Mouse (Mus musculus) kidney, adult 2 months (tissue): ENCODE results near the gene Fam13a. TPM values are rescaled to one million over a fixed set of nuclear protein-coding genes. Genes with fewer than 3 reads are reported as not detected.

Experiments
- DNase-seq: peaks from one replicate; pipeline ENCODE4 v3.0.0; 2021
- H3K27ac ChIP-seq: fragments of 200-500 bp; 2 replicates; pipeline ENCODE4 v1.5.1; 2012; ENCODE audit warnings: low read depth, low read length, control low read depth, inconsistent platforms; ENCODE audit not compliant: insufficient read depth
- H3K27me3 ChIP-seq: fragments of 200-500 bp; replicated peaks from 2 replicates; pipeline ENCODE4 v1.6.1; 2012; ENCODE audit warnings: mild to moderate bottlenecking, moderate library complexity, low read length, inconsistent platforms; ENCODE audit not compliant: control insufficient read depth, insufficient read depth
- H3K36me3 ChIP-seq: fragments of 200-500 bp; 2 replicates; pipeline ENCODE4 v1.6.1; 2012; ENCODE audit warnings: mild to moderate bottlenecking, moderate library complexity, low read length, inconsistent platforms; ENCODE audit not compliant: control insufficient read depth, insufficient read depth
- H3K4me1 ChIP-seq: fragments of 200-500 bp; 2 replicates; pipeline ENCODE4 v1.6.1; 2011; ENCODE audit warnings: low read length; ENCODE audit not compliant: control insufficient read depth, insufficient read depth
- H3K4me3 ChIP-seq: fragments of 200-500 bp; 2 replicates; pipeline ENCODE4 v1.5.1; 2011; ENCODE audit warnings: mild to moderate bottlenecking, low read depth, low read length, control low read depth; ENCODE audit not compliant: insufficient read depth
- CTCF ChIP-seq: fragments of 200-500 bp; conservative IDR thresholded peaks from 2 replicates; pipeline ENCODE4 v1.5.1; 2011; ENCODE audit warnings: low read depth, mild to moderate bottlenecking, control low read depth, low read length, moderate library complexity, mixed read lengths; ENCODE audit not compliant: insufficient read depth, insufficient read length
- POLR2A ChIP-seq: fragments of 200-500 bp; IDR thresholded peaks from one replicate; pipeline ENCODE4 v1.6.1; 2011; ENCODE audit warnings: low read depth, low read length, control low read depth
- WGBS: fragments of 180-500 bp; shearing (Covaris S2); methylation state at CpG from one replicate; pipeline ENCODE4 v1.1.7; 2018; 5-methylcytosine and 5-hydroxymethylcytosine counted together
- polyA plus RNA-seq: library from polyadenylated mRNA; depleted of rRNA; stranded (reverse); fragments of >200 nt; gene quantifications from 2 replicates; pipeline ENCODE4 v1.2.3, GENCODE M21; 2012

Fam13a gene
- polyA plus RNA-seq, 1 experiment: 22.5 TPM

- DNase-seq: no peak
- Histone ChIP-seq H3K27me3 (no peaks in the 10 kb centered on the region), H3K27ac (no peak overlapping the region), H3K4me3 (no peak overlapping the region), H3K4me1 (peaks cover 12% of the 10 kb centered on the region; the same call in 1 of the 2 replicates), H3K36me3 (peaks cover 5% of the 10 kb centered on the region)
- 77% methylated on average over 4 of the region's 4 CpGs for WGBS
- no peak for TF ChIP-seq POLR2A
- no peak for TF ChIP-seq CTCF
Observed at GRCm38 (mm10) chr6:58934144-58934543, 90.2 kb downstream of the Fam13a start.

GRCm38 (mm10) chr6:58933189-58933913 lies 91.0 kb downstream of the Fam13a start:
- H3K36me3 ChIP-seq: peaks cover 5% of the 10 kb centered on the region
- no peak overlapping the region for H3K27ac ChIP-seq
- H3K4me1 ChIP-seq: peaks cover 10% of the 10 kb centered on the region; the same call in 1 of the 2 replicates
- 67% methylated on average over 6 of the region's 6 CpGs for WGBS
- DNase-seq: no peak
- no peak overlapping the region for H3K4me3 ChIP-seq
- TF ChIP-seq CTCF (no peak), POLR2A (no peak)
- H3K27me3 ChIP-seq: no peaks in the 10 kb centered on the region

GRCm38 (mm10) chr6:58932515-58933188 lies 91.7 kb downstream of the Fam13a start:
- 83% methylated on average over 12 of the region's 12 CpGs for WGBS
- Histone ChIP-seq H3K27me3 (no peaks in the 10 kb centered on the region), H3K4me3 (no peak overlapping the region), H3K27ac (no peak overlapping the region), H3K36me3 (peaks cover 5% of the 10 kb centered on the region), H3K4me1 (peaks cover 16% of the 10 kb centered on the region)
- no peak for TF ChIP-seq POLR2A
- TF ChIP-seq CTCF: no peak
- no peak for DNase-seq

GRCm38 (mm10) chr6:58931149-58931548 lies 93.2 kb downstream of the Fam13a start:
- DNase-seq: peak; percentile 36
- Histone ChIP-seq H3K27me3 (no peaks in the 10 kb centered on the region), H3K4me3 (no peak overlapping the region), H3K4me1 (peaks cover 20% of the 10 kb centered on the region), H3K27ac (peak overlapping the region; percentile 46; the same call in 1 of the 2 replicates), H3K36me3 (peaks cover 4% of the 10 kb centered on the region)
- WGBS: 71% methylated on average over 4 of the region's 4 CpGs
- no peak for TF ChIP-seq CTCF
- TF ChIP-seq POLR2A: no peak

GRCm38 (mm10) chr6:58929911-58930431 lies 94.4 kb downstream of the Fam13a start:
- TF ChIP-seq CTCF (no peak), POLR2A (no peak)
- DNase-seq: peak; percentile 62
- no peaks in the 10 kb centered on the region for H3K27me3 ChIP-seq
- H3K36me3 ChIP-seq: peaks cover 4% of the 10 kb centered on the region
- no peak overlapping the region for H3K4me3 ChIP-seq
- 79% methylated on average over 9 of the region's 9 CpGs for WGBS
- peaks cover 20% of the 10 kb centered on the region for H3K4me1 ChIP-seq
- H3K27ac ChIP-seq: no peak overlapping the region

- H3K36me3 ChIP-seq: no peaks in the 10 kb centered on the region
- H3K4me3 ChIP-seq: no peak overlapping the region
- no peaks in the 10 kb centered on the region for H3K27me3 ChIP-seq
- peak; percentile 87 for DNase-seq
- H3K27ac ChIP-seq: peak overlapping the region; percentile 35
- WGBS: 21% methylated on average over 2 of the region's 2 CpGs
- no peak for TF ChIP-seq CTCF
- no peak for TF ChIP-seq POLR2A
- peaks cover 20% of the 10 kb centered on the region for H3K4me1 ChIP-seq
Observed at GRCm38 (mm10) chr6:58927881-58928280, 96.5 kb downstream of the Fam13a start.

GRCm38 (mm10) chr6:58922511-58922910 lies 101.8 kb downstream of the Fam13a start:
- peaks cover 3% of the 10 kb centered on the region for H3K4me1 ChIP-seq
- H3K27ac ChIP-seq: no peak overlapping the region
- 74% methylated on average over 5 of the region's 5 CpGs for WGBS
- H3K27me3 ChIP-seq: no peaks in the 10 kb centered on the region
- no peak overlapping the region for H3K4me3 ChIP-seq
- DNase-seq: no peak
- TF ChIP-seq CTCF (no peak), POLR2A (no peak)
- peaks cover 4% of the 10 kb centered on the region for H3K36me3 ChIP-seq
